Mouse (Mus musculus) neural tube, embryonic 13.5 days (tissue): ENCODE measurements around the gene Irf5. TPM values are rescaled to one million over a fixed set of nuclear protein-coding genes. Genes with fewer than 3 reads are reported as not detected.

Experiments used
- ATAC-seq: fragments of 200-750 bp; cut with Nextera tagmentation; 2 replicates; pipeline ENCODE4 v1.8.0; 2017; ENCODE audit warnings: low read depth, mild to moderate bottlenecking, moderate TSS enrichment, moderate library complexity
- H3K27ac ChIP-seq: fragments of 300-500 bp; sonication (generic); replicated peaks from 2 replicates; pipeline ENCODE4 v1.5.1; 2015; ENCODE audit warnings: moderate library complexity, mild to moderate bottlenecking, inconsistent platforms
- H3K27me3 ChIP-seq: fragments of 300-500 bp; sonication (generic); 2 replicates; pipeline ENCODE4 v1.6.1; 2015; ENCODE audit warnings: mild to moderate bottlenecking, inconsistent platforms
- H3K36me3 ChIP-seq: fragments of 300-500 bp; sonication (generic); 2 replicates; pipeline ENCODE4 v1.6.1; 2015; ENCODE audit warnings: mild to moderate bottlenecking, inconsistent platforms
- H3K4me1 ChIP-seq: fragments of 300-500 bp; sonication (generic); replicated peaks from 2 replicates; pipeline ENCODE4 v1.6.1; 2015; ENCODE audit warnings: inconsistent platforms
- H3K4me2 ChIP-seq: fragments of 300-500 bp; sonication (generic); 2 replicates; pipeline ENCODE4 v1.6.1; 2015; ENCODE audit warnings: inconsistent platforms, mild to moderate bottlenecking, moderate library complexity
- H3K4me3 ChIP-seq: fragments of 300-500 bp; sonication (generic); 2 replicates; pipeline ENCODE4 v1.5.1; 2015; ENCODE audit warnings: mild to moderate bottlenecking, inconsistent platforms
- H3K9ac ChIP-seq: fragments of 300-500 bp; sonication (generic); 2 replicates; pipeline ENCODE4 v1.6.1; 2015; ENCODE audit warnings: moderate library complexity, mild to moderate bottlenecking, inconsistent platforms
- H3K9me3 ChIP-seq: fragments of 300-500 bp; sonication (generic); 2 replicates; pipeline ENCODE4 v1.6.1; 2016; ENCODE audit warnings: inconsistent platforms
- WGBS: fragments of 180-500 bp; shearing (Covaris S2); methylation state at CpG from one replicate; pipeline ENCODE4 v1.1.7; 2015; 5-methylcytosine and 5-hydroxymethylcytosine counted together
- polyA plus RNA-seq: library from polyadenylated mRNA; unstranded; fragments of >200 nt; fragmentation: Nextera tagmentation; extraction: Ambion mirVana; gene quantifications from 2 replicates; pipeline ENCODE4 v1.2.1, GENCODE M21; 2015

Gene Irf5
- polyA plus RNA-seq, 1 experiment from 2014 or later: 3.0 TPM

- WGBS: 24% methylated on average over 8 of the region's 8 CpGs
Measured at GRCm38 (mm10) chr6:29506834-29507233, 19.6 kb upstream of the Irf5 start.

DNA sequence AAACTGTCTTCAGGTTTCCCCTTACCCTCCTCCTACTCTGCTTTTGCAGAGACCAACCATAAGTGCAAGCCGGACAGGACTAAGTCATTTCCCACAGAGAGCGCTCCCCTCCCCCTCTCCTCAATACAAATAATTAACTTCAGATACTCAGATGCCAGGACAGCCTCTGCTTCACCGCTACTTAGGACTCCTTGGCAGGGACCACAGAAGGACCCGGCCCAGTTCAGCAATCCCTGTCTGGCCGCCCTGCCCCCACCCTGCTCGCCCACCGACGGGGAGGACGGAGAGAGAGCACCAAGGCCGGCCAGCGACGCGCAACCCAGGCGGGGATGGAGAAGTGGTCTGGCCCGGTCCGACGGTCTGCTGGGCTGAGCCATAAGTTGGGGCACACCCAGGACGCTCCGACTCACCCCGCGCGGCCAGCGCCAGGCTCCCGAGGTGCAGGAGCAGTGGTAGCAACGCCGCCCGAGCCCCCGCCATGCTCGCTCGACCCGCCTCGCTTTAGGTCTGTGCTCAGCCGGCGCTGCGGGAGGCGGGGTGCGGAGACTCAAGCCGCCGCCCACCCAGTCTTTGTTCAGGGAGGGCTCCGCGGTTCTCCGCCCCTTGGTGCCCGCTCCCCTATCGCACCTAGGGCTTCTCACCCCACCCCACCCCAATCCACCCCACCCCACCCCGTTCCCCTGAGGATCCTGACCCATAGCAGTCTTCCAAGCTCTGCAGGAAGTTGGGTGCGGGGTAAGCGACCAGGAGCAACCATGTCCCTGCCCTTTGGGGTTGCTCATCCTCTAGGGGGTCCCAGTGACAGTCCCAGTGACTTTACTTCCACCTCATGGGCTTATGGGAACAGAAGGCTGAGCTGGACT lies 18.7 kb upstream of the Irf5 start, which contains the start of gene Kcp:
Gene Kcp (minus strand): TSS at position 506 of the 863 bp plus-strand sequence.
- no peaks in the 10 kb centered on the region for H3K9me3 ChIP-seq
- H3K27ac ChIP-seq: no peak within 1 kb of the TSS
- H3K4me1 ChIP-seq: peaks cover 22% of the 10 kb centered on the region
- peaks cover 57% of the 10 kb centered on the region for H3K27me3 ChIP-seq
- H3K9ac ChIP-seq: peak within 1 kb of the TSS; percentile 67
- H3K4me2 ChIP-seq: peak within 1 kb of the TSS; percentile 64
- H3K4me3 ChIP-seq: peak within 1 kb of the TSS; percentile 52
- ATAC-seq: peak; percentile 68
- WGBS: 2% methylated on average over 36 of the region's 47 CpGs
- no peaks in the 10 kb centered on the region for H3K36me3 ChIP-seq

More at GRCm38 (mm10) chr6:29506834-29507233, 19.6 kb upstream of the Irf5 start:
- ATAC-seq: peak; percentile 8; the same call in 1 of the 2 replicates
- Histone ChIP-seq H3K9ac (peak overlapping the region; percentile 67), H3K36me3 (no peaks in the 10 kb centered on the region), H3K4me1 (peaks cover 22% of the 10 kb centered on the region), H3K4me2 (peak overlapping the region; percentile 64), H3K27ac (no peak overlapping the region), H3K4me3 (peak overlapping the region; percentile 52), H3K9me3 (no peaks in the 10 kb centered on the region), H3K27me3 (peaks cover 53% of the 10 kb centered on the region)

GRCm38 (mm10) chr6:29509086-29509485 lies 17.3 kb upstream of the Irf5 start:
- ATAC-seq: no peak
- 26% methylated on average over 2 of the region's 2 CpGs for WGBS

GRCm38 (mm10) chr6:29513284-29513683 lies 13.1 kb upstream of the Irf5 start:
- H3K9me3 ChIP-seq: no peaks in the 10 kb centered on the region
- H3K4me1 ChIP-seq: peaks cover 9% of the 10 kb centered on the region
- peaks cover 26% of the 10 kb centered on the region for H3K27me3 ChIP-seq
- peak overlapping the region; percentile 41 for H3K9ac ChIP-seq
- peak overlapping the region; percentile 53 for H3K4me2 ChIP-seq
- peak overlapping the region; percentile 20 for H3K4me3 ChIP-seq
- H3K36me3 ChIP-seq: no peaks in the 10 kb centered on the region
- 0 out of 2 replicates have a peak overlapping the region, but pooled peaks have one; percentile 5 for H3K27ac ChIP-seq
- peak; percentile 70 for ATAC-seq
- WGBS: 0% methylated on average over 11 of the region's 11 CpGs

More at GRCm38 (mm10) chr6:29509086-29509485, 17.3 kb upstream of the Irf5 start:
- peaks cover 56% of the 10 kb centered on the region for H3K27me3 ChIP-seq
- no peak overlapping the region for H3K4me2 ChIP-seq
- no peaks in the 10 kb centered on the region for H3K36me3 ChIP-seq
- H3K4me3 ChIP-seq: no peak overlapping the region
- no peak overlapping the region for H3K27ac ChIP-seq
- H3K9me3 ChIP-seq: no peaks in the 10 kb centered on the region
- H3K9ac ChIP-seq: no peak overlapping the region
- peaks cover 31% of the 10 kb centered on the region for H3K4me1 ChIP-seq

DNA sequence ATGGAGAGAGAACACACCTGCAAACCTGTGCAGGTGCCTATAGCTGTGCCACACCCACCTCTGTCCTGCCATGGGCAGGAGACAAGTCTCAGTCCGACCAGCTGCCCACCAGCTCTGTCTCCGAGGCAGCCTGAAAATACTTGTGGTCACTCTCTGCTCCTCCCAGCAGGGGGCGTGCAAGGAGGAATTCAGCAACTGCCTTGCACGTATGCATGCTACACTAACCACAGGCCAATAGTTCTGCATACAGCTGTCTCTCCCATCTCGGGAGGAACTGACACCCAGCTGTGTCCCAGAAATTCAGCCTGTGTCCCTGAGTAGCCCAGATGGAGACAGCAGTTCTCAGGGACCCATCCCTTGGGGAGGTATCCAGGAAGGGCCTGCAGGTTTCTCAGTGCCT lies 9.3 kb upstream of the Irf5 start:
- Histone ChIP-seq H3K27ac (no peak overlapping the region), H3K4me3 (no peak overlapping the region), H3K9me3 (no peaks in the 10 kb centered on the region), H3K9ac (no peak overlapping the region), H3K36me3 (no peaks in the 10 kb centered on the region), H3K4me1 (peaks cover 9% of the 10 kb centered on the region), H3K4me2 (no peak overlapping the region), H3K27me3 (peaks cover 7% of the 10 kb centered on the region; the same call in 1 of the 2 replicates)
- WGBS: 12% methylated on average over 5 of the region's 5 CpGs
- ATAC-seq: no peak

DNA sequence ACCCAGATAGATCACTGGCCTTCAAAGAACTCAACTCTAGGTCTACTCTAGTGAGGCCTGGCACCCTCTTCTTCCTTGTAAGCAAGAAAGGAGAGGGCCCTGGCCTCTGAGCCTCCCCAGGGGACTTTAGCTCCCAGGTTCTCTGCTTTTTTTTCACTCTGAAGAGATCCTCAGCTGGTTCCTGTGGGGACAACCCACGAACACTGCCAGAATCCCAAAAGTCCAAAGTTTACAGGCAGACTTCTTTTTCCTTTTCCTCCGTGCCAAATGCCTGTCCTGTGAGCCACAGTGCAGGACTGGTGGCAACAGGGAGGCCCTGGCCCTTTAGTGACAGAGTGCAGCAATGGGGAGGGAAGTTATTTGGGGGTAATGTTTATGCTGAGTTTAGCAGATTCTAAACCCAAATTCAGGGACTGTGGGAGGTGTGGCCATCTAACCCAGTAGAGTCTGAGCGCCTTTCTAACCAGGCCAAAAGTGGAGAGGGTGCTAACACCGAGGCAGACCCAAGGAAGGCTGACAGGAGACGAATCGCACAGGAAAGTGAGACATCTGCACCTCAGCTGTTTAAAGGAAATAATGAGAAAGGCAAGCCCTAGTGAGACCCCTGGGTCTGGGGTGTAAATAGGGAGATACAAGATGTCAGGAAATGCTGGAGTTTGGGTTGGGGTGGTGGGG lies 3.7 kb upstream of the Irf5 start:
- Histone ChIP-seq H3K27me3 (peaks cover 32% of the 10 kb centered on the region), H3K4me3 (no peak overlapping the region), H3K4me2 (no peak overlapping the region), H3K36me3 (no peaks in the 10 kb centered on the region), H3K27ac (no peak overlapping the region), H3K9me3 (no peaks in the 10 kb centered on the region), H3K9ac (no peak overlapping the region), H3K4me1 (peaks cover 19% of the 10 kb centered on the region)
- ATAC-seq: no peak
- 83% methylated on average over 6 of the region's 6 CpGs for WGBS

GRCm38 (mm10) chr6:29523301-29524033 lies 3.0 kb upstream of the Irf5 start:
- H3K4me3 ChIP-seq: no peak overlapping the region
- no peak overlapping the region for H3K9ac ChIP-seq
- H3K4me2 ChIP-seq: no peak overlapping the region
- ATAC-seq: no peak
- 80% methylated on average over 12 of the region's 12 CpGs for WGBS
- no peaks in the 10 kb centered on the region for H3K36me3 ChIP-seq
- no peak overlapping the region for H3K27ac ChIP-seq
- H3K9me3 ChIP-seq: no peaks in the 10 kb centered on the region
- H3K27me3 ChIP-seq: peaks cover 36% of the 10 kb centered on the region
- H3K4me1 ChIP-seq: peaks cover 23% of the 10 kb centered on the region

GRCm38 (mm10) chr6:29524034-29524489 lies 2.4 kb upstream of the Irf5 start:
- WGBS: 77% methylated on average over 6 of the region's 6 CpGs
- no peak for ATAC-seq

DNA sequence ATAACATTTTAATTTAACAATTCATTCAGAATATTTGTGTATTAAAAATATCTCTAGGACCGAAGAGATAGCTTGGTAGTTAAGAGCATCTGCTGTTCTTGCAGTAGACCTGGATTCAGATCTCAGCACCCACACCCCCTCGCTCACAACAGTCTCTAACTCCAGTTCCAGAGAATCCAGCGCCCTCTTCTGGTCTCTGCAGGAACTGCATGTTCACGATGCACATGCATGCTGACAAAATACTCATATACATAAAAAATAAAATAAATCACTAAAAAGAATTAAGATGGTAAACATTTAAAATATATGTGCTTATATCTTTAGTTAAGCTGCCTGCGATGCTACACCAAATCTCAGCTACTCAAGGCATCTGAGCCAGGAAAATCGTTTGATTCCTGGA lies 1.2 kb upstream of the Irf5 start:
- Histone ChIP-seq H3K9me3 (no peaks in the 10 kb centered on the region), H3K36me3 (no peaks in the 10 kb centered on the region), H3K4me1 (peaks cover 29% of the 10 kb centered on the region), H3K27ac (no peak overlapping the region), H3K9ac (no peak overlapping the region), H3K4me2 (no peak overlapping the region), H3K27me3 (peaks cover 54% of the 10 kb centered on the region), H3K4me3 (no peak overlapping the region)
- WGBS: 71% methylated on average over 6 of the region's 6 CpGs
- ATAC-seq: no peak

More at GRCm38 (mm10) chr6:29524034-29524489, 2.4 kb upstream of the Irf5 start:
- peaks cover 42% of the 10 kb centered on the region for H3K27me3 ChIP-seq
- H3K27ac ChIP-seq: no peak overlapping the region
- no peak overlapping the region for H3K4me2 ChIP-seq
- H3K36me3 ChIP-seq: no peaks in the 10 kb centered on the region
- no peak overlapping the region for H3K4me3 ChIP-seq
- peaks cover 25% of the 10 kb centered on the region for H3K4me1 ChIP-seq
- no peaks in the 10 kb centered on the region for H3K9me3 ChIP-seq
- H3K9ac ChIP-seq: no peak overlapping the region

GRCm38 (mm10) chr6:29527361-29528164 lies 1.1 kb downstream of the Irf5 start:
- no peak for ATAC-seq
- no peaks in the 10 kb centered on the region for H3K36me3 ChIP-seq
- 5% methylated on average over 34 of the region's 34 CpGs for WGBS
- H3K9ac ChIP-seq: 0 out of 2 replicates have a peak overlapping the region, but pooled peaks have one; percentile 66
- H3K27me3 ChIP-seq: peaks cover 69% of the 10 kb centered on the region
- no peak overlapping the region for H3K27ac ChIP-seq
- no peaks in the 10 kb centered on the region for H3K9me3 ChIP-seq
- H3K4me2 ChIP-seq: peak overlapping the region; percentile 86
- peaks cover 29% of the 10 kb centered on the region for H3K4me1 ChIP-seq
- H3K4me3 ChIP-seq: peak overlapping the region; percentile 49

DNA sequence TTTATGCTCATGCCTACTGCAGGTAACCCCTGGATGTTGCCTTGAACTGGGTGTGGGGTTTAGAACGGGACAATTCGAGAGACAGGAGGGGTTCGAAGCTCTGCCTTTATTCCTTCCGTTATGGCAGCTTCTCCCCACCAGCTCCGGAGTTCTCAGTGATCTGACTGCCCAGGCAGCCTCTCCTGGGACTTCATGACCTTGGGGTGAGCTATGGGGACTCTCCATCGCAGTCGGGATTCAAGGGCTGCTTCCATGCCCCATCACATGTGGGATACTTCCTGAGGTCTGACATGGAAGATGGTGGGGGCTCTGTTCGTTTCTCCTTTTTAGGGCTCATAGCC lies 1.7 kb downstream of the Irf5 start:
- Histone ChIP-seq H3K27me3 (peaks cover 69% of the 10 kb centered on the region), H3K9me3 (no peaks in the 10 kb centered on the region), H3K4me3 (peak overlapping the region; percentile 49; the same call in 1 of the 2 replicates), H3K9ac (no peak overlapping the region), H3K36me3 (no peaks in the 10 kb centered on the region), H3K4me1 (peaks cover 29% of the 10 kb centered on the region), H3K4me2 (peak overlapping the region; percentile 86), H3K27ac (no peak overlapping the region)
- no peak for ATAC-seq
- WGBS: 10% methylated on average over 8 of the region's 8 CpGs
